Mouse (Mus musculus) cerebellum, adult 2 months (tissue): ENCODE data around the gene Rps6kl1.

Experiments
- CTCF ChIP-seq: fragments of 200-500 bp; IDR thresholded peaks from 2 replicates; pipeline ENCODE4 v1.5.1; 2011; ENCODE audit warnings: low read depth, mild to moderate bottlenecking, control low read depth, low read length, moderate library complexity, borderline replicate concordance; ENCODE audit not compliant: insufficient read depth
- POLR2A ChIP-seq: fragments of 200-500 bp; IDR thresholded peaks from 2 replicates; pipeline ENCODE4 v1.6.1; 2011; ENCODE audit warnings: low read length, control low read depth, borderline replicate concordance; ENCODE audit not compliant: insufficient read depth

GRCm38 (mm10) chr12:85176846-85177523, 25.9 kb upstream of the Rps6kl1 start:
- TF ChIP-seq CTCF (no peak), POLR2A (no peak)
